Mouse (Mus musculus): ENCODE measurements around the gene Armc7. TPM values are rescaled to one million over a fixed set of nuclear protein-coding genes. Genes with fewer than 3 reads are reported as not detected.
"Not testable (repeated sequence)": the region's sequence is repeated elsewhere in the genome, so short reads cannot be mapped to it uniquely, and the experiment has no call there.

The Armc7 gene
- polyA plus RNA-seq, 1 experiment from 2014 or later: 6.9 TPM

DNA sequence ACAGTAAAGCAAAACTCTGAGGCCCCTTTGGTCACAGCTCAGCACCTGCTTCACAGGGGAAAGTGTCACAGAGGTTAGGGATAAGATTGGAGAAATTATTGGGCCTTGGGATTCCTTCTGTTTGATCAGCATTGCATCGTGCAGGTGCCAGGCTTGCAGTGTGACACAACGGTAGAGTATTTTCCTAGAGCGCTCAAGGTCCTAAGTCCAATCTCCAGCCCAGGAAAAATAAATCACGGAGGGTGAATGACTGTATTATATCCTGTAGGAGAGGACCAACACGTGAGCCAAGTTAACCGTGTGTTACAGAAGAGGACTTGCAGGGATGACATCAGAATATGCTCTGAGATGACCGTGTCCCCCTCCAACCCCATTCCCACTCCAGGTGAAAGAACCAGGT lies 25.3 kb upstream of the Armc7 start:
- H3K4me2 ChIP-seq (ENCODE audit: low read length): no peak overlapping the region
- H3K9ac ChIP-seq (ENCODE audit: low read length): no peak overlapping the region
- no peaks in the 10 kb centered on the region for H3K27me3 ChIP-seq (replicated peaks; ENCODE audit: control insufficient read depth, insufficient read depth, low read length)
- no peak overlapping the region for H3K4me3 ChIP-seq (ENCODE audit: low read depth, low read length)
- H3K9me3 ChIP-seq (ENCODE audit: control insufficient read depth, low read length): no peaks in the 10 kb centered on the region
- 69% methylated on average over 7 of the region's 7 CpGs for WGBS
- no peak for DNase-seq (ENCODE audit: low spot score)
- ATAC-seq (replicated peaks; ENCODE audit: low FRiP score, low TSS enrichment, low read depth): peak; percentile 65
- H3K36me3 ChIP-seq (ENCODE audit: control insufficient read depth, insufficient read depth, low read length): no peaks in the 10 kb centered on the region
- H3K27ac ChIP-seq (ENCODE audit: low read depth): peak overlapping the region; percentile 45; the same call in 1 of the 2 replicates
- peaks cover 12% of the 10 kb centered on the region for H3K4me1 ChIP-seq (replicated peaks; ENCODE audit: control insufficient read depth, insufficient read depth, low read length)

- 83% methylated on average over 8 of the region's 8 CpGs for WGBS
- Histone ChIP-seq H3K27ac (ENCODE audit: low read depth) (no peak overlapping the region), H3K36me3 (ENCODE audit: control insufficient read depth, insufficient read depth, low read length) (no peaks in the 10 kb centered on the region), H3K9me3 (ENCODE audit: control insufficient read depth, low read length) (no peaks in the 10 kb centered on the region), H3K9ac (ENCODE audit: low read length) (no peak overlapping the region), H3K4me1 (replicated peaks; ENCODE audit: control insufficient read depth, insufficient read depth, low read length) (peaks cover 7% of the 10 kb centered on the region), H3K4me2 (ENCODE audit: low read length) (no peak overlapping the region), H3K4me3 (ENCODE audit: low read depth, low read length) (no peak overlapping the region), H3K27me3 (replicated peaks; ENCODE audit: control insufficient read depth, insufficient read depth, low read length) (no peaks in the 10 kb centered on the region)
- no peak for DNase-seq (ENCODE audit: low spot score)
- no peak for ATAC-seq (replicated peaks; ENCODE audit: low FRiP score, low TSS enrichment, low read depth)
Measured at GRCm38 (mm10) chr11:115451781-115452241, 23.7 kb upstream of the Armc7 start.

DNA sequence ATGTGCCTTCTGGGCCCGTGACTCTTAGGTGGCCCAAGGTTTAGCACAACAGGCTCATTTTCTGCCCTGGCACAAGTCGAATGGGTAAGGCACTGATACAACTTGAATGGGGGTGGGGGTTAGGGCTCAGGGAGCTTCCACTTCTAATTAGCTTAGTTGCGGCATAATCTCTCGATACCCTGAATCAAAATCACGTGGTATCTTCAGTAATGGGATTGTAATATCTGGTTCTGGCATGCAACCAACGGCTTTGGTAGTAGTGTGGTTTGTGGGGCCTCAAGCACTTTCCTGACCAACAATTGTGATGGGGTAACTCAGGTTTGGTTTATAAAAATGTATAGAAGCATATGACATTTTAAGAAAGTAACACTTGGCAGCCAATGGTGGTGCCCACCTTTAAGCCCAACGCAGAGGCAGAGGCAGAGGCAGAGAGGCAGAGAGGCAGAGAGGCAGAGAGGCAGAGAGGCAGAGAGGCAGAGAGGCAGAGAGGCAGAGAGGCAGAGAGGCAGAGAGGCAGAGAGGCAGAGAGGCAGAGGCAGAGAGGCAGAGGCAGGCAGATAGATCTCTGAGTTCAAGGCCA lies 23.1 kb upstream of the Armc7 start:
- no peak overlapping the region for H3K4me2 ChIP-seq (ENCODE audit: low read length)
- H3K9me3 ChIP-seq (ENCODE audit: control insufficient read depth, low read length): no peaks in the 10 kb centered on the region
- no peaks in the 10 kb centered on the region for H3K36me3 ChIP-seq (ENCODE audit: control insufficient read depth, insufficient read depth, low read length)
- DNase-seq (ENCODE audit: low spot score) (no peak), ATAC-seq (replicated peaks; ENCODE audit: low FRiP score, low TSS enrichment, low read depth) (no peak)
- no peak overlapping the region for H3K4me3 ChIP-seq (ENCODE audit: low read depth, low read length)
- H3K27me3 ChIP-seq (replicated peaks; ENCODE audit: control insufficient read depth, insufficient read depth, low read length): no peaks in the 10 kb centered on the region
- WGBS: 84% methylated on average over 7 of the region's 7 CpGs
- no peak overlapping the region for H3K27ac ChIP-seq (ENCODE audit: low read depth)
- peaks cover 4% of the 10 kb centered on the region; the same call in 1 of the 2 replicates for H3K4me1 ChIP-seq (replicated peaks; ENCODE audit: control insufficient read depth, insufficient read depth, low read length)
- H3K9ac ChIP-seq (ENCODE audit: low read length): no peak overlapping the region

GRCm38 (mm10) chr11:115453306-115453705 lies 22.2 kb upstream of the Armc7 start:
- ATAC-seq (replicated peaks; ENCODE audit: low FRiP score, low TSS enrichment, low read depth) (no peak), DNase-seq (ENCODE audit: low spot score) (no peak)
- Histone ChIP-seq H3K27ac (ENCODE audit: low read depth) (no peak overlapping the region), H3K4me2 (ENCODE audit: low read length) (no peak overlapping the region), H3K36me3 (ENCODE audit: control insufficient read depth, insufficient read depth, low read length) (no peaks in the 10 kb centered on the region), H3K27me3 (replicated peaks; ENCODE audit: control insufficient read depth, insufficient read depth, low read length) (no peaks in the 10 kb centered on the region), H3K4me3 (ENCODE audit: low read depth, low read length) (no peak overlapping the region), H3K9ac (ENCODE audit: low read length) (no peak overlapping the region), H3K4me1 (replicated peaks; ENCODE audit: control insufficient read depth, insufficient read depth, low read length) (peaks cover 4% of the 10 kb centered on the region; the same call in 1 of the 2 replicates), H3K9me3 (ENCODE audit: control insufficient read depth, low read length) (no peaks in the 10 kb centered on the region)
- 81% methylated on average over 4 of the region's 4 CpGs for WGBS

GRCm38 (mm10) chr11:115454822-115455221 lies 20.6 kb upstream of the Armc7 start:
- not testable (repeated sequence) for H3K4me2 ChIP-seq (ENCODE audit: low read length); ATAC-seq (replicated peaks; ENCODE audit: low FRiP score, low TSS enrichment, low read depth); H3K9me3 ChIP-seq (ENCODE audit: control insufficient read depth, low read length); DNase-seq (ENCODE audit: low spot score); H3K9ac ChIP-seq (ENCODE audit: low read length); H3K36me3 ChIP-seq (ENCODE audit: control insufficient read depth, insufficient read depth, low read length); H3K27ac ChIP-seq (ENCODE audit: low read depth); H3K4me3 ChIP-seq (ENCODE audit: low read depth, low read length); H3K27me3 ChIP-seq (replicated peaks; ENCODE audit: control insufficient read depth, insufficient read depth, low read length); H3K4me1 ChIP-seq (replicated peaks; ENCODE audit: control insufficient read depth, insufficient read depth, low read length)
- WGBS: 86% methylated on average over 6 of the region's 6 CpGs

GRCm38 (mm10) chr11:115455619-115456018 lies 19.8 kb upstream of the Armc7 start:
- ATAC-seq (replicated peaks; ENCODE audit: low FRiP score, low TSS enrichment, low read depth): no peak
- WGBS: 86% methylated on average over 15 of the region's 15 CpGs
- no peak overlapping the region for H3K4me2 ChIP-seq (ENCODE audit: low read length)

GRCm38 (mm10) chr11:115456182-115456581 lies 19.3 kb upstream of the Armc7 start:
- H3K4me2 ChIP-seq (ENCODE audit: low read length): no peak overlapping the region
- 74% methylated on average over 4 of the region's 5 CpGs for WGBS
- DNase-seq (ENCODE audit: low spot score) (no peak), ATAC-seq (replicated peaks; ENCODE audit: low FRiP score, low TSS enrichment, low read depth) (no peak)
- H3K4me1 ChIP-seq (replicated peaks; ENCODE audit: control insufficient read depth, insufficient read depth, low read length): no peaks in the 10 kb centered on the region; the same call in 1 of the 2 replicates
- H3K4me3 ChIP-seq (ENCODE audit: low read depth, low read length): no peak overlapping the region
- H3K9me3 ChIP-seq (ENCODE audit: control insufficient read depth, low read length): no peaks in the 10 kb centered on the region
- H3K27me3 ChIP-seq (replicated peaks; ENCODE audit: control insufficient read depth, insufficient read depth, low read length): no peaks in the 10 kb centered on the region
- H3K27ac ChIP-seq (ENCODE audit: low read depth): no peak overlapping the region
- no peak overlapping the region for H3K9ac ChIP-seq (ENCODE audit: low read length)
- no peaks in the 10 kb centered on the region for H3K36me3 ChIP-seq (ENCODE audit: control insufficient read depth, insufficient read depth, low read length)

More at GRCm38 (mm10) chr11:115455619-115456018, 19.8 kb upstream of the Armc7 start:
- Histone ChIP-seq H3K9ac (ENCODE audit: low read length) (no peak overlapping the region), H3K27me3 (replicated peaks; ENCODE audit: control insufficient read depth, insufficient read depth, low read length) (no peaks in the 10 kb centered on the region), H3K27ac (ENCODE audit: low read depth) (no peak overlapping the region), H3K4me1 (replicated peaks; ENCODE audit: control insufficient read depth, insufficient read depth, low read length) (no peaks in the 10 kb centered on the region; the same call in 1 of the 2 replicates), H3K4me3 (ENCODE audit: low read depth, low read length) (no peak overlapping the region), H3K9me3 (ENCODE audit: control insufficient read depth, low read length) (no peaks in the 10 kb centered on the region), H3K36me3 (ENCODE audit: control insufficient read depth, insufficient read depth, low read length) (no peaks in the 10 kb centered on the region)
- DNase-seq (ENCODE audit: low spot score): no peak

DNA sequence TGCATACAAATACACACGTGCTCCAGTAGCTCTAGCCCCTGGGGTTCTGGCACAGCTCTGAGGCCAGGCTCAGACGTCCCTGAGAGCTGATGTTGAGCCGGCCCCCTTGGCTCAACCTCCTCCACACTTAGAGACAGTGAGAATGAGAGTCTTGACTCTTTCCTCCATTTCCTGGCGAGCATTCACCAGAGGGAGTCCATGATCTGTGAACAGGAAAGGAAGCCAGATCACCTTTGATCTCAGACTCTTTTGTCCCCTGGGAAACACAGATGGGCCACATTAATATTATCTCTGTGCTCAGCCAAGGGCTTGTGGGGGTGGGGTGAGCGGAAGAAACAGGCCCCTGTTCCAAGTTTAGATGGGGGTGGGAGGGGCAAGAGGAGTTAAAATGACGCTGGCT lies 18.1 kb upstream of the Armc7 start:
- Histone ChIP-seq H3K9me3 (ENCODE audit: control insufficient read depth, low read length) (no peaks in the 10 kb centered on the region), H3K4me3 (ENCODE audit: low read depth, low read length) (no peak overlapping the region), H3K9ac (ENCODE audit: low read length) (no peak overlapping the region), H3K27me3 (replicated peaks; ENCODE audit: control insufficient read depth, insufficient read depth, low read length) (no peaks in the 10 kb centered on the region), H3K4me1 (replicated peaks; ENCODE audit: control insufficient read depth, insufficient read depth, low read length) (no peaks in the 10 kb centered on the region; the same call in 1 of the 2 replicates), H3K27ac (ENCODE audit: low read depth) (no peak overlapping the region), H3K36me3 (ENCODE audit: control insufficient read depth, insufficient read depth, low read length) (no peaks in the 10 kb centered on the region), H3K4me2 (ENCODE audit: low read length) (no peak overlapping the region)
- 24% methylated on average over 6 of the region's 6 CpGs for WGBS
- ATAC-seq (replicated peaks; ENCODE audit: low FRiP score, low TSS enrichment, low read depth): no peak
- DNase-seq (ENCODE audit: low spot score): no peak

DNA sequence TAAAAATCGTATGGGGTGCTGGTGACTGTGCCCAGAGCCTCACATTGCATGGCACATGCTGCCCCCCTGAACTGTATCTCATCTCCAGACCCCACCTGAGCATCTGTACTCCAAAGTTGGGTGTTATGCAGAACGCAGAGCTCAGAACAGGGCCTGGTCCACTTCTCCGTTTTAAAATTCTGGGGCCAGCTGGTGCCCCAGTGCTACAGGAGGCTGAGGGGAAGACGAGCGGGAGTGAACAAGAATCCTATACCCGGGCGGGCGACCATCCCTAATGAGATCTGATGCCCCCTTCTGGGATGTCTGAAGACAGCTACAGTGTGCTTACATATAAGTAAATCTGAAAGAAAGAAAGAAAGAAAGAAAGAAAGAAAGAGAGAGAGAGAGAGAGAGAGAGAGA lies 14.5 kb upstream of the Armc7 start:
- no peaks in the 10 kb centered on the region; the same call in none of the 2 replicates for H3K4me1 ChIP-seq (replicated peaks; ENCODE audit: control insufficient read depth, insufficient read depth, low read length)
- H3K9me3 ChIP-seq (ENCODE audit: control insufficient read depth, low read length): no peaks in the 10 kb centered on the region
- no peak overlapping the region for H3K4me3 ChIP-seq (ENCODE audit: low read depth, low read length)
- H3K27ac ChIP-seq (ENCODE audit: low read depth): no peak overlapping the region
- no peaks in the 10 kb centered on the region for H3K36me3 ChIP-seq (ENCODE audit: control insufficient read depth, insufficient read depth, low read length)
- H3K4me2 ChIP-seq (ENCODE audit: low read length): no peak overlapping the region
- no peak for DNase-seq (ENCODE audit: low spot score)
- ATAC-seq (replicated peaks; ENCODE audit: low FRiP score, low TSS enrichment, low read depth): no peak
- WGBS: 26% methylated on average over 8 of the region's 8 CpGs
- H3K9ac ChIP-seq (ENCODE audit: low read length): no peak overlapping the region
- H3K27me3 ChIP-seq (replicated peaks; ENCODE audit: control insufficient read depth, insufficient read depth, low read length): no peaks in the 10 kb centered on the region

Measured in intestine, embryonic 14.5 days (tissue).